Mouse (Mus musculus) neural tube, embryonic 10.5 days (tissue): ENCODE results near the gene Slc26a3.
A peak's percentile ranks its signal among the peaks of the same experiment; 100 is the strongest.

Experiments
- DNase-seq: peaks from one replicate; pipeline ENCODE4 v3.0.0-alpha.2; 2017; ENCODE audit warnings: low spot score; ENCODE audit errors: extremely low spot score

The Slc26a3 gene

GRCm38 (mm10) chr12:31390571-31390970 is at the start of gene Slc26a3:
Slc26a3 (plus strand) TSS chr12:31390871.
- DNase-seq = no peak

- no peak for DNase-seq
Observed at GRCm38 (mm10) chr12:31350191-31350943, 40.3 kb upstream of the Slc26a3 start.

GRCm38 (mm10) chr12:31350944-31351928 is 39.4 kb upstream of the Slc26a3 start, which contains the start of gene Dld:
Dld (minus strand) TSS chr12:31351453.
- peak; percentile 96 for DNase-seq

GRCm38 (mm10) chr12:31366428-31366827 is 24.2 kb upstream of the Slc26a3 start:
- DNase-seq = no peak

GRCm38 (mm10) chr12:31367721-31368120 is 22.9 kb upstream of the Slc26a3 start:
- no peak for DNase-seq

GRCm38 (mm10) chr12:31369118-31369517 is 21.6 kb upstream of the Slc26a3 start:
- no peak for DNase-seq

GRCm38 (mm10) chr12:31369656-31370055 is 21.0 kb upstream of the Slc26a3 start:
- DNase-seq = no peak

GRCm38 (mm10) chr12:31374603-31375282 is 15.9 kb upstream of the Slc26a3 start:
- DNase-seq = peak; percentile 52

- DNase-seq = no peak
Observed at GRCm38 (mm10) chr12:31375283-31375615, 15.4 kb upstream of the Slc26a3 start.

GRCm38 (mm10) chr12:31376326-31376950 is 14.2 kb upstream of the Slc26a3 start:
- DNase-seq = no peak

- no peak for DNase-seq
Observed at GRCm38 (mm10) chr12:31377241-31377640, 13.4 kb upstream of the Slc26a3 start.

GRCm38 (mm10) chr12:31380878-31381277 is 9.8 kb upstream of the Slc26a3 start:
- DNase-seq = no peak

GRCm38 (mm10) chr12:31382451-31382850 is 8.2 kb upstream of the Slc26a3 start:
- no peak for DNase-seq

- DNase-seq = no peak
Observed at GRCm38 (mm10) chr12:31387303-31387702, 3.4 kb upstream of the Slc26a3 start.

GRCm38 (mm10) chr12:31391696-31392095 is 1.0 kb downstream of the Slc26a3 start:
- no peak for DNase-seq

GRCm38 (mm10) chr12:31395895-31396294 is 5.2 kb downstream of the Slc26a3 start:
- no peak for DNase-seq

- DNase-seq = no peak
Observed at GRCm38 (mm10) chr12:31397709-31398108, 7.0 kb downstream of the Slc26a3 start.

GRCm38 (mm10) chr12:31400821-31401220 is 10.2 kb downstream of the Slc26a3 start:
- DNase-seq = no peak

- DNase-seq = no peak
Observed at GRCm38 (mm10) chr12:31401930-31402329, 11.3 kb downstream of the Slc26a3 start.

- no peak for DNase-seq
Observed at GRCm38 (mm10) chr12:31404575-31405240, 14.0 kb downstream of the Slc26a3 start.

- no peak for DNase-seq
Observed at GRCm38 (mm10) chr12:31415971-31416370, 25.3 kb downstream of the Slc26a3 start.
